Mouse (Mus musculus) spleen, postnatal 14 days (tissue): ENCODE data around the gene Hibadh.
"Not testable (repeated sequence)": the region's sequence is repeated elsewhere in the genome, so short reads cannot be mapped to it uniquely, and the experiment has no call there.

Experiments
- DNase-seq, 2 experiments: peaks; one replicate each; pipeline ENCODE4 v3.0.0; 2021 to 2022; ENCODE audit warnings: low spot score in 2 of 2

Hibadh gene

DNA sequence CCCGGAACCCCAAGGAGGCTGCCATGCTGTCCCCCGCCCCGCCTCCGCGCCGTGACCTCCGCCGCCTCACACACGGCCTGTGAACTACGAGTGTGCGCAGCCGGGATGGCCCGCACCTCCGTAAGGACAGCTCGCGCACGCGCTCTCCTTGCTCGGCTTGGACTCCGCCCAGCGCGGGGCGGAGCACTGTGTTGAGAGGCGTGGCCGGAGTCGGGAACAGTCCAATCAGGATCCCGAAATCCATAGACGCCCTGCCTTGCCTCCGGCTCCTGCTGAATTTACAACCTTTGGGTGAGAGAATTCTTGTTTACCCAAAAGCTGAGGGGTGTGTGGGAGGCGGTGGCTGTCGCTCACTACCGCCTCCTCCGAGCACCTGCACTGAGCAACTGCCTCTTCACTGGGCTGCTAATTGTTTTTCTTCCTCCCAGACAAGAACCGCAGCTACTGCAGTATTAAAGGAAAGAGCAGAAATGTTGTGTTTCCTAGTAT, at the start of gene Hibadh:
Gene Hibadh (minus strand): TSS at position 166 of the 489 bp plus-strand sequence.
- peak; percentile 99 for DNase-seq

DNA sequence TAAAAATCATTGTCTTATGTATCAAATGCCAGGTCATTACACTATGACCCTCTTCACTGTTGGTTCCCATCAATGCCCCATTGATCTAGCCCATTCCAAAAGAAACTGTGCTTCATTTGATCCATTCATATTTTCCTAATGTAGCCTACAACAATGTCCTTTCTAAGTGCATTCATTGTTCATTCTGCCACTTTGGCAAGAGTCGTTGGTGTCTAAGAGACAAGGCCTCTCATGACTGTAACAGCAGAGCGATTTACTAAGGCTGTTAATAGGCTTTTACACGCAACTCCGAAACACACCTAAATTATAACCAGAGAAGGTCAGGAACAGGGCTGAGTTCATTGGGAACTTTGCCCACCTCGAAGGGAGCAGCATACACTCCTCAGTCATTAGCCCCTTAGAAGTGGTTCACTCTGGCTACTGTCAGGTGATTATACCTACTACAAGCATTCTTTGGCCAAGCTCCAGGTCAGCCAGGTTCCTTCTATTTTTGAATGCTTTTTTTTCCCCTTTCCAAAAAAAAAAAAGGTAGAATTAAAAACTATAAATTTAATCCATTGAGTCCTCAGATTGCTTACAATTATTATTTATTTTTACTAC, 46.8 kb upstream of the Hibadh start:
- no peak for DNase-seq

GRCm38 (mm10) chr6:52682607-52683006, 42.4 kb upstream of the Hibadh start:
- no peak for DNase-seq

GRCm38 (mm10) chr6:52681847-52682485, 41.8 kb upstream of the Hibadh start:
- DNase-seq = no peak

DNA sequence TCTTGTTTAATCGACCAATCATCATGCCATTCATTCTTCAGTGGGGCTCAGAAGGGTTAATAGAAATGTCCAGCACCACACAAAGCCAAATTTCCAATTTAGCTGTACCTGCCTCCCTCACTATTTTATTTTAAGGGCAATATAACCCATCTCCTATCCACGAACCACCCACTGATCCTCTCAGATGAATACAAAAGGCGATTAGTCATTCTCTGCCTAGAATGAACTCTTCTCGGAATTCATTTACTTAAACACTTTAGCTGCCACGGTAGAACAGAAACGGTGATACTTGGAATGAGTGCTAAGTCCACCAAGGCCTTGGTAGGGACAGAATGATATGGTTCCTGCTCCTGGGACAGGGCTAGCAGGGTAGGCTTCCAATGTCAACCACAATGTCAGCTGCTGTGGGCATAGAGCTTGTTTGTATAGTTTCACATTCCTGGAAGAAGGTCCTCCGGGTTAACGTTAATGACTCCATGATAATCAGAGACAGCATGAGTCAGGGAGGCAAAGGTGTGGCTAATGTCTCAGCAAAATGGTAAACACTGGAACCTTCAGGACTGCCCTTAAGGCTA, 40.4 kb upstream of the Hibadh start:
- no peak for DNase-seq

DNA sequence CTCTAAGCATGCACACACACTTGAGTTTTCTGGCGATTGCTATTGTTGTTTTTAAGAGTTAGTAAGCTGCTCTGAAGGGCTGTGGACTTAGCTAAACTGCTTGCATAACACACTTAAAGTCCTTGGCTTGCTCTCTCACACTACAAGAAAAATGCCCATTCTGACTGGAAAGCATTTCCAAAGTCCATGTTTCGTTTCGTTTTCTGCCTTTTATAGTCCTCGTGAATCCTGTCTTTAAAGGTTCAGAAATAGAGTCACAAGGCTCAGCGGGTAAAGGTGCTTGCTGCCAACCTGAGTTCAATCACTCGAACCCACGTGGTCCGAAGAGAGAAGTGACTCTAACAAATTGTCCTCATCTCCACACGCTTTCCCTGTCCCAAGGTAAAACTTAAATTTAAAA, 39.4 kb upstream of the Hibadh start:
- no peak for DNase-seq

DNA sequence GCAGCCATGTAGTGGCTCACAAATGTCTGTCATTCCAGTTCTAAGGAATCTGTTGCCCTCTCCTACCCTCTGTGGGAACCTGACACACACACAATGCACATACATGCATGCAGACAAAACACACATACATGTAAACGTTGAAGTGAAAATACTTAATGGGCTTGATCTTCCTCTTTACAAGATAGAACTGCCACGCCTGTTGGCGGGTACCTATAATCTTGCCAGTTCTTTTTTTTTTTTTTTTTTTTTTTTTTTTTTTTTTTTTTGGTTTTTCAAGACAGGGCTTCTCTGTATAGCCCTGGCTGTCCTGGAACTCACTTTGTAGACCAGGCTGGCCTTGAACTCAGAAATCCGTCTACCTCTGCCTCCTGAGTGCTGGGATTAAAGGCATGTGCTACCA, 37.3 kb upstream of the Hibadh start:
- not testable (repeated sequence) for DNase-seq

- DNase-seq = no peak
Measured at GRCm38 (mm10) chr6:52675222-52675921, 35.2 kb upstream of the Hibadh start.

GRCm38 (mm10) chr6:52674541-52674940, 34.4 kb upstream of the Hibadh start:
- no peak for DNase-seq

DNA sequence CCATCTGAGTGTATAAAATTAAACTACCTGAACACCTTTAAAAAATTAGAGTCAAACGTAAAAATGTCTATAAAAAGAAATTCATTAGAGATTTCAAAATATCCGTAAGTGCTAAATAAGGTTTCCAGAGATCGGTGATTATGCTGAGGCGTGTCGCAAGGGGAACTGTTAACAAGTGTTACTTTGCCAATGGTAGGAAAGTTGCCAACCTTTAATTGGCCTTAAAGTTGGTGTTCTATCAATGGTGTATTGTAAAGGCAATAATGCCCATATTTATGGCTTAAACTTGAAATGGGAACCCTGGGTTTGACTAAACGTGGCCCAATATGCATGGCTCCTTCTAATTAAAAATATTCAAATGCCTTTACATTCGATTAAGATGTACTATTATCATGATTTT, 33.5 kb upstream of the Hibadh start:
- DNase-seq = no peak

DNA sequence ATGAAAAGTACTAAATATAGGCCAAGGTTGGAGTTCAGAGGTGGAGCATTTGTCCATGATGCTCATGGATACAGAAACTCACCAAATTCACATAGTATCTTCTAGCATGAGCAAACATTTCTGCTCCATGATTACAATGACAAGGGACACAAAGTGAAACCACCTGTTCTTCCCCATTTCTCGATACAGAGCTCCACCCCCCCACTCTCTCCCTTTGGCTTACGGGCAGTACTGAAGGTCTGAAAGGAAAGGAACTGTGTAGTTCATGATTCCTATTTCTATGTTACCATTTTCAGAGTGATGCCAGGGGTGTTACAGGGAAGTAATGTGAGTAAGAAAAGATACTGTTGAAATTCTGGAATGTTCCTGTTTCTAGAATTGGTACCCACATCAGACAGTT, 32.4 kb upstream of the Hibadh start:
- no peak for DNase-seq

GRCm38 (mm10) chr6:52671791-52672190, 31.6 kb upstream of the Hibadh start:
- DNase-seq = no peak

GRCm38 (mm10) chr6:52669878-52670277, 29.7 kb upstream of the Hibadh start:
- DNase-seq = not testable (repeated sequence)

- no peak for DNase-seq
Measured at GRCm38 (mm10) chr6:52667641-52668040, 27.5 kb upstream of the Hibadh start.

DNA sequence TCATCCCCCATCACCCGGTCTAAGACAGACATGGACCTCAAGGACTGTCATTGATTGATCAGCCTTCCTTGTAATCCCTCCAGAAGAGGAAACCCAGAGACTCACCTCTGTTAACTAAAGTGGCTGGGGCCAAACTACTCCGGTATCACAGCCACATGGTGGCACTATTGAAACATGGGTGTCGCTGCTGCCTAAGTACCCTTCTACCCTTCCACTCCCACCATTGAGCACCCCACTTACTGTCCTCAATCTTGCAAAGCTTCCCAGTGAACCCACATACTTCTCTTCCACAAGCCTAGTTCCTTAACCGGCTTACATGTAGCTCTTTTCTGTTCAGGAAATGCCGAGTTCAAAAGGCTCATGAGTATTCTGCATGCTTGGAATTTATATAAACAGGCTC, 22.8 kb upstream of the Hibadh start:
- no peak for DNase-seq

- DNase-seq = no peak
Measured at GRCm38 (mm10) chr6:52655266-52655665, 15.1 kb upstream of the Hibadh start.

GRCm38 (mm10) chr6:52648806-52649205, 8.6 kb upstream of the Hibadh start:
- no peak for DNase-seq

DNA sequence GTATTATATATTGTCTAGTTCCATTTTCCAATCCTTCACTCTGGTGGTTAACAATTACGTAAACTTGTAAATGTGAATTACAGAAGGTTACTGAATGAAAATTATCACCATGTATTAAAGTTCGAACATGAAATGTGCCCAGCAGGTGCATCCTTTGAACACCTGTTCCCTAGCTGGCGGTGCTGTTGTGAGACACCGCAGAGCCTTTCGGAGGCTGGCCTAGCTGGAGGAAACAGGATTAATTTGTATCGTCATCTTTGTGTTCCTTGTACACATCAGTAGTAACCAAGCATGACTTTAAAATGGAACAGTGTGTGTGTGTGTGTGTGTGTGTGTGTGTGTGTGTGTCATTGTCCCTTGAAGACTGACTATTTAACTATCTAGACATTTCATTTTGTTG, 7.8 kb upstream of the Hibadh start:
- DNase-seq = no peak

GRCm38 (mm10) chr6:52645926-52646325, 5.7 kb upstream of the Hibadh start:
- DNase-seq = no peak

- no peak for DNase-seq
Measured at GRCm38 (mm10) chr6:52642152-52642551, 2.0 kb upstream of the Hibadh start.

GRCm38 (mm10) chr6:52641076-52641475, 887 bp upstream of the Hibadh start:
- no peak for DNase-seq

DNA sequence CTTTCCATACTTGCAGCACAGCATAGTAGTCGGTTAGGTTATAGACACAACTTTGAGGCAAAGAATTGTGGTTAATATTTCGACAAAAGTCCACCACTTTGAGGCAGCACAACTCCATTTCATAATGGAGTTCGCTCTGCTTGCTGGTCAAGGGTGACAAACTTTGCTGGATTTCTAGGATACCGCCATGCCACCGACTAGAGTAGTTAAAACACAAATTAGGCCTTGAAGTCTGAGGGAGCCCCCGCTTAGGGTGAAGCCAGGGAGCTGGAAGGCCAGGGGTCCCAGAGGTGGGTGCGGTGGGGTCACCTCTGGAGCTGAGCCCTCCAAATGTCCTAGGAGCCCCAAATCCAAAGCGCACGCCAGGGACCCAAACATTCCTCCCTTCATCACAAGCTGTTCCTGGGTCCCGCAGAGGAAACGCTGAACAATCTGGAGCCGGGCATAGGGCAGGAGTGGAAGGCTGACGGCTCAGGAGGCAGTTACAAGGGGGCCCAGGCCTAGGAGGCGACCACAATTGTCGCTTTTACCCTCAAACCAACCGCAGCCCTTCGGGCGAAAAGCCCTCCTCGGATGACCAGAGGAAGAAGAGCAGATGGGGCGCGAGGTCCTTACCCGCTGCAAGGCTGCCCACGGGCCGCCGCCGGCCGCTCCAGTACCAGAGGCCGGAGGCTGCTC, 504 bp downstream of the Hibadh start:
- peak in 1 of 2 experiments; percentile 4 for DNase-seq
